Mouse (Mus musculus) E14TG2a.4 (cell line): ENCODE measurements around the gene Tex46.

Source experiments
- H3K27me3 ChIP-seq: 2 replicates; pipeline ENCODE4 v1.6.1; 2014; ENCODE audit warnings: low read length, control low read depth; ENCODE audit not compliant: insufficient read depth
- H3K36me3 ChIP-seq: 2 replicates; pipeline ENCODE4 v1.6.1; 2014; ENCODE audit warnings: low read length, control low read depth; ENCODE audit not compliant: insufficient read depth
- H3K4me1 ChIP-seq: replicated peaks from 2 replicates; pipeline ENCODE4 v1.6.1; 2014; ENCODE audit warnings: low read depth, low read length, control low read depth
- H3K4me3 ChIP-seq: replicated peaks from 2 replicates; pipeline ENCODE4 v1.5.1; 2014; ENCODE audit warnings: mild to moderate bottlenecking, low read length
- H3K9me3 ChIP-seq: 2 replicates; pipeline ENCODE4 v1.6.1; 2014; ENCODE audit warnings: low read length, control low read depth
- CTCF ChIP-seq: conservative IDR thresholded peaks from 2 replicates; pipeline ENCODE4 v1.5.1; 2014; ENCODE audit warnings: low read length
- NANOG ChIP-seq: IDR thresholded peaks from 2 replicates; pipeline ENCODE4 v1.6.1; 2014; ENCODE audit warnings: borderline replicate concordance, low read length, mixed read lengths
- POU5F1 ChIP-seq: IDR thresholded peaks from 2 replicates; pipeline ENCODE4 v1.6.1; 2014; ENCODE audit warnings: low read length, borderline replicate concordance

Gene Tex46

GRCm38 (mm10) chr4:136651882-136652527 is 41.8 kb downstream of the Tex46 start:
- Histone ChIP-seq H3K27me3 (peaks cover 5% of the 10 kb centered on the region; the same call in 1 of the 2 replicates), H3K4me1 (peaks cover 9% of the 10 kb centered on the region), H3K4me3 (no peak overlapping the region), H3K9me3 (peaks cover under 1% of the 10 kb centered on the region; the same call in 1 of the 2 replicates), H3K36me3 (peaks cover 12% of the 10 kb centered on the region; the same call in 1 of the 2 replicates)
- TF ChIP-seq NANOG (no peak), CTCF (no peak), POU5F1 (no peak)

GRCm38 (mm10) chr4:136652528-136652910 is 42.3 kb downstream of the Tex46 start:
- Histone ChIP-seq H3K36me3 (peaks cover 17% of the 10 kb centered on the region; the same call in 1 of the 2 replicates), H3K4me1 (peaks cover 13% of the 10 kb centered on the region), H3K9me3 (no peaks in the 10 kb centered on the region), H3K4me3 (no peak overlapping the region), H3K27me3 (peaks cover 5% of the 10 kb centered on the region; the same call in 1 of the 2 replicates)
- TF ChIP-seq NANOG (no peak), POU5F1 (no peak), CTCF (no peak)

- Histone ChIP-seq H3K36me3 (peaks cover 19% of the 10 kb centered on the region; the same call in 1 of the 2 replicates), H3K9me3 (no peaks in the 10 kb centered on the region), H3K27me3 (peaks cover 5% of the 10 kb centered on the region; the same call in 1 of the 2 replicates)
Measured at GRCm38 (mm10) chr4:136653019-136653418, 42.8 kb downstream of the Tex46 start.

GRCm38 (mm10) chr4:136653692-136654234 is 43.5 kb downstream of the Tex46 start:
- no peak overlapping the region for H3K4me3 ChIP-seq
- H3K9me3 ChIP-seq = no peaks in the 10 kb centered on the region
- H3K36me3 ChIP-seq = peaks cover 23% of the 10 kb centered on the region
- TF ChIP-seq CTCF (no peak), NANOG (no peak), POU5F1 (no peak)
- peaks cover 13% of the 10 kb centered on the region for H3K4me1 ChIP-seq
- peaks cover 5% of the 10 kb centered on the region; the same call in 1 of the 2 replicates for H3K27me3 ChIP-seq

More at GRCm38 (mm10) chr4:136653019-136653418, 42.8 kb downstream of the Tex46 start:
- Histone ChIP-seq H3K4me3 (no peak overlapping the region), H3K4me1 (peaks cover 13% of the 10 kb centered on the region)
- TF ChIP-seq POU5F1 (no peak), CTCF (no peak), NANOG (no peak)

- no peaks in the 10 kb centered on the region for H3K27me3 ChIP-seq
- H3K4me1 ChIP-seq = 0 out of 2 replicates have a peak, but pooled peaks cover 4% of the 10 kb centered on the region
- TF ChIP-seq POU5F1 = no peak
- no peak for TF ChIP-seq NANOG
- TF ChIP-seq CTCF = no peak
- H3K36me3 ChIP-seq = peaks cover 45% of the 10 kb centered on the region
- no peak overlapping the region for H3K4me3 ChIP-seq
- peaks cover 5% of the 10 kb centered on the region; the same call in 1 of the 2 replicates for H3K9me3 ChIP-seq
Measured at GRCm38 (mm10) chr4:136657914-136658313, 47.7 kb downstream of the Tex46 start.
